Mouse (Mus musculus): ENCODE measurements around the gene Bola2. TPM values are rescaled to one million over a fixed set of nuclear protein-coding genes. Genes with fewer than 3 reads are reported as not detected.
A peak's percentile ranks its signal among the peaks of the same experiment; 100 is the strongest.
"Not testable (repeated sequence)": the region's sequence is repeated elsewhere in the genome, so short reads cannot be mapped to it uniquely, and the experiment has no call there.

Bola2 gene
- total RNA-seq, 2 experiments from 2014 or later, result 85.8 to 109 TPM

DNA sequence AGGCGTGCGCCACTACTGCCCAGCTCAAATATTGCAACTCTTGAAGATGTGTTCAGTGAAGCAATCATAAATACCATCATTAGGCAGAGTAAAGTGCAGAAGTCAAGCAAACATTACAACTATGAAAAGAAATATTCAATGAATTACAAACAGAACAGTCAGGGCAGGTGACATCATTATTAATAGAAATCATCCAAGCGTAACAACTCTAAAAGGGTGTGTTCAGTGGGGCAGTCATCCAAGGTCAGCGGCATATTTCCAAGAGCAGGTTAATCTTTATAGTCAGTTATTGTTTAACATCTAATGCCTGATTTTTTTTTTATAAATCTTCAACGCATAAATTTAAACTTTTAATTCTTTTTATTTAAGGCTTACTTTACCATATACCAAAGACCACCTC lies 14.0 kb upstream of the Bola2 start:
- intact Hi-C loops (cut with DNase I), result no loop called here
- no peak for DNase-seq (ENCODE audit: low spot score in 2 of 2)

DNA sequence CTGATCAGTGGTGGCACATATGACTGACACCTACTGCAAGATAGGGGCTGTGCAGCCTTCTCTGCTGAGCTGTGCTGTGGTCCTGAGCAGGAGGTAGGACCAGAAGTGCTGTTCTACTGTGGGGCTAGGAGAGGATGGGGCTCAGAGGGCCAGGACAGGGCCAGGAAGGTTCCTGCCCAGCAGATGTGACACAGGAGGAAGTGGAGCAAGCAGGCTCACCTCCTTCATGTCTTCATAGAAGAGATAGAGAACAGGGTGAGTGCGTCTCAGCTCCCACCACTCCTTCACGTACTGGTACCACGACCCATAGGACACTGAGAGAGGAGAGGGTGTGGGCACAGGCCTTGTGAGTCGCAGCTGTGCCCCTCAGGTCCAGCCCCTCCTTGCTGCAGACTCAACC lies 7.0 kb upstream of the Bola2 start:
- DNase-seq (ENCODE audit: low spot score in 2 of 2); intact Hi-C loops (cut with DNase I): not testable (repeated sequence)

GRCm38 (mm10) chr7:126689021-126689420 lies 6.2 kb upstream of the Bola2 start:
- no peak for DNase-seq (ENCODE audit: low spot score in 2 of 2)
- intact Hi-C loops (cut with DNase I), result no loop called here

GRCm38 (mm10) chr7:126690737-126691136 lies 4.5 kb upstream of the Bola2 start:
- intact Hi-C loops (cut with DNase I), result no loop called here

GRCm38 (mm10) chr7:126691676-126692075 lies 3.5 kb upstream of the Bola2 start:
- intact Hi-C loops (cut with DNase I), result no loop called here
- DNase-seq (ENCODE audit: low spot score in 2 of 2), result no peak

More at GRCm38 (mm10) chr7:126690737-126691136, 4.5 kb upstream of the Bola2 start:
- DNase-seq (ENCODE audit: low spot score in 2 of 2), result no peak

DNA sequence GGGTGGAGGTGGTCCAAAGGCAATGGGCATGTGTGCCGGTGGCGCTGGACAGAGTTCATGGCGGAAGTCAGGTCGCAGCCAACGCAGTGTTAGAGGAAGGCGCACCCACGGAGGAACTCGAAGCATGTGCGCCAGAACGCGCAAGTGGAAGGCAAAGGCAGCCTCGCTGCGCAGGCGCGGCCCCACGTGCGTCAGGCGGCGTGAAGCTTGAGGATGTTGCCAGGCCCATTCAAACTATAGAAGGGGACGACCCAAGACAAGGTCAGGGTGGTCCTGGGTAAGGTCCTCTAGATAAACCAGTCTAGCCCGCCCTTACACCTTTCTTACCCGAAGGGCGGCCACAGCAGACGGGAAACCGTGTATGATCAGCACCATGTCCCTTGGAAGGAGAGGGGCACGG lies 2.8 kb upstream of the Bola2 start:
- no peak for DNase-seq (ENCODE audit: low spot score in 2 of 2)

DNA sequence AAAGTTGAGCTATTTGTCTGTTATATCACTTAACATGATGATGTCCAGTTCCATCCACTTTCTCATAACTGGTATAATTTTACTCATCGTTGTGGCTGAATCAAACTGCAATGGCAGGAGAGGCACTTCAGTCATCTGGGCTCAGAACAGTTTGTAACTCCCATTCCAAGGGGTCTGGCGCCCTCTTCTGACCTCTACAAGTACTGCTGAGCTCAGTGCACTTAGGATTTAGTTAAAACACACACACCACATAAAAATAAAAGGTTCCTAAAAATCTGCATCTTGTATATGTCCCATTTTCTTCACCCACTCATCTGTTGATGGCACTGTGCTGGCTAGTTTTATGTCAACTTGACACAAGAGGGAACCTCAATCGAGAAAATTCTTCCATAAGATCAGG lies 1.9 kb upstream of the Bola2 start:
- DNase-seq (ENCODE audit: low spot score in 2 of 2), result peak; percentile 60 to 75
- intact Hi-C loops (cut with DNase I), result no loop called here

More for the DNA sequence above, 2.8 kb upstream of the Bola2 start:
- intact Hi-C loops (cut with DNase I), result no loop called here

DNA sequence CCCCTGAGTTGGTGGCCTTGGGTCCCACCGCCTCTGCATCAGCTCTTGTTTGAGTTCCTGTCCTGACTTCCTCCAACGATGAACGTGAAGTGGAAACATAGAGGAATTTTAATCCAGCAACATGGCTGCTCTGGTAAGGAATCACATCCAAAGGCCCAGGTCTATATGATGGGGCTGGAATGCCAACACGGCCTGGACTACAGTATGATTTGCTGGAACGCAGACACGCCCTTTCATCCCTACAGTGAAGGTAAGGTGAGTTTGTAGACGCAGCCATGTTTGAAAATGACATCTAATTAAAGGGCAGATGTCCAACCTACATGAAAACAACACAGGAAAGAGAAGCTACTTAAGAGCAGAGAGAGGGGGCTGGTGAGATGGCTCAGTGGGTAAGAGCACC lies 1.4 kb upstream of the Bola2 start:
- intact Hi-C loops (cut with DNase I), result loop anchor here (2.0 kb wide), 1 partner anchor 45 kb away; the partner anchor contains the start of gene Sgf29
- no peak for DNase-seq (ENCODE audit: low spot score in 2 of 2)

DNA sequence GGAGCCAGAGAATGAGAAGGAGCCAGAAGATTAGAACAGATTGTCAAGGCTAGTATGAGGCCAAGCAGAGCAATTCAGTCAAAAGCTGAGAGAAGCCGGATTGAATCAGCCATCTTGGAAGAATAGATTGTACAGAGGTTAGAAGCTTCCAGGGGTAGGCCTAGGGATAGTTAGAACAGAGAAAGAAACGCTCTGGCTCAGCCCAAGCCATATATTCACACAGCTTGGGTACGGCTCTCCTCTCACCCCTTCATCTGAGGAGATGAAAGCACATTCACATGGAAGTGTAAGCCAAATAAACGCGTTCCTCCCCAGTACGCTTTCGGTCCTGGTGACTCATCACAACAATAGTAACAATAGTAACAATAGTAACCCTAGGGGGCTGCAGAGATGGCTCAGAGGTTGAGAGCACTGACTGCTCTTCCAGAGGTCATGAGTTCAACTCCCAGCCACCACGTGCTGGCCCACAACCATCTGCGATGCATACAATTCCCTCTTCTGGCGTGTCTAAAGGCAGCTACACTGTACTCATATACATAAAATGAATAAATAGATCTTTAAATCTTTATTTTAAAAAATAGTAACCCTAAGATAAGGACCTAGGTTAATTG lies 655 bp upstream of the Bola2 start:
- intact Hi-C loops (cut with DNase I), result loop anchor here (2.0 to 5.0 kb wide), 2 partner anchors 46 to 112 kb away; partner anchors contain the start of genes Apobr and Sgf29
- DNase-seq (ENCODE audit: low spot score in 2 of 2), result no peak

DNA sequence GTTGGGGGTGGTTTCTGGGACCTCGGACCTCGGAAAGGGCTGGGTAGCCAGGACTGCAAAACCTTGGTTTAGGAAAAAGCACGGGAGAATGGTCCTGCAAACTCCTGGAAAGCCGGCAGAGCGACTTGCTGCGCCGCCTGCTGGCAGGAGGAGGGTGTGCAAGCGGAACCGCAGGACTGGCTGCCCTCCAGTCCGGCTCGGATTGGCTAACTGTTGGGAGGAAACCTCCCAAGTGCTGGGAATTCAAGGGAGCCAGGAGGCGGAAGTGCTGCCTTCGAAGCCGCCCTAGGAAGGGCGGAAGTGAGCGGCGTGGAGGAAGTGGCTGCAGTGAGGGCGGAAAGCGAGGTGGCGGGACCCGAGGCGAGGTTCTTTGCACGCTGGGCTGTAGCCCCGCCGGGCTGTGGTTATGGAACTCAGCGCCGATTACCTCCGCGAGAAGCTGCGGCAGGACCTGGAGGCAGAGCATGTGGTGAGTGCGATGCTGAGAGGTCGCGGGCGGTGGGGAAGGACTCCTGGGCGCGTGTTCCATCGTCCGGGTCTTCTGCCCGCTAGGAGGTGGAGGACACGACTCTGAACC lies 518 bp downstream of the Bola2 start, which contains the start of gene Slx1b:
TSS of gene Slx1b (minus strand) at position 154 of the 577 bp plus-strand sequence.
- DNase-seq (ENCODE audit: low spot score in 2 of 2), result peak; percentile 95
- intact Hi-C loops (cut with DNase I), result loop anchor here (2.0 to 5.0 kb wide), 2 partner anchors 47 to 113 kb away; partner anchors contain the start of genes Apobr and Sgf29

DNA sequence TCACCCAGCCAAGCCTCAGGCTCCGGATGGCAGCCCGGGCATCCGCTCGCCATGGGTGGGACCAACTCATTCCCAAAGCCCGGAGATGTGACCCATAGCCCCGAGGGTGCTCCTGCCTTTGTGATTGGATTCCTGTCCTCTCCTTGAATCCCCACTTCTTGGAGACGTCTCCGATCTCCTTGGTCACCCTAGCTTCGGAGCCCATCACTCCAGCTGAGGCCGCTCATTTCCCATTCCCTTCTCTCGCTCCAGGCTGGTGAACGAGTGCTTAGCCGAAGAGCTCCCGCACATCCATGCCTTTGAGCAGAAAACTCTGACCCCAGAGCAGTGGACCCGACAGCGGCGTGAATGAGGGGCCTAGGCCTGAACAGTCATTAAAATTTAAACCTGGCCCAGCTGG lies 1.1 kb downstream of the Bola2 start:
- DNase-seq (ENCODE audit: low spot score in 2 of 2), result no peak
- intact Hi-C loops (cut with DNase I), result loop anchor here (5.0 kb wide), 1 partner anchor 114 kb away; the partner anchor contains the start of gene Apobr

- DNase-seq (ENCODE audit: low spot score in 2 of 2), result no peak
- intact Hi-C loops (cut with DNase I), result loop anchor here (5.0 kb wide), 1 partner anchor 115 kb away; the partner anchor contains the start of gene Apobr
Measured at GRCm38 (mm10) chr7:126696886-126697285, 1.7 kb downstream of the Bola2 start.

DNA sequence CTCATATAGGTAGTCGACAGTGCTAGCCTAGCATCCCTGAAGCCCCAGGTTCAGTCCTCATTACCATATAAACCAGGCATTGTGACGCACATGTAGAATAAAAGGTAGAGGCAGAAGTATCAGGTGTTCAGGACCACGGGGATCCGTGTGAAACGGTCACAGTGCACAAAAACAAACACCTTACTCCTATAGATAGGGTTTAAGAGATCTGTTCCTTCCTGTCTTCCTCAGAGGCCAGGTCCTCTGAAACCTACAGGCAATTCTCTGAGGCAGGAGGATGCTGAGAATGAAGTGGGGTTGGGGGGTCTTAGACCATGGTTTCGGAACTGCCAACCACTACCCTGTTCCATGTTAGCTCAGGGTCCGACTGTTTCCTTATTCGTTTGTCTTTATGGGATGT lies 2.6 kb downstream of the Bola2 start:
- intact Hi-C loops (cut with DNase I), result loop anchor here (5.0 kb wide), 1 partner anchor 116 kb away; the partner anchor contains the start of gene Apobr
- DNase-seq (ENCODE audit: low spot score in 2 of 2), result no peak

DNA sequence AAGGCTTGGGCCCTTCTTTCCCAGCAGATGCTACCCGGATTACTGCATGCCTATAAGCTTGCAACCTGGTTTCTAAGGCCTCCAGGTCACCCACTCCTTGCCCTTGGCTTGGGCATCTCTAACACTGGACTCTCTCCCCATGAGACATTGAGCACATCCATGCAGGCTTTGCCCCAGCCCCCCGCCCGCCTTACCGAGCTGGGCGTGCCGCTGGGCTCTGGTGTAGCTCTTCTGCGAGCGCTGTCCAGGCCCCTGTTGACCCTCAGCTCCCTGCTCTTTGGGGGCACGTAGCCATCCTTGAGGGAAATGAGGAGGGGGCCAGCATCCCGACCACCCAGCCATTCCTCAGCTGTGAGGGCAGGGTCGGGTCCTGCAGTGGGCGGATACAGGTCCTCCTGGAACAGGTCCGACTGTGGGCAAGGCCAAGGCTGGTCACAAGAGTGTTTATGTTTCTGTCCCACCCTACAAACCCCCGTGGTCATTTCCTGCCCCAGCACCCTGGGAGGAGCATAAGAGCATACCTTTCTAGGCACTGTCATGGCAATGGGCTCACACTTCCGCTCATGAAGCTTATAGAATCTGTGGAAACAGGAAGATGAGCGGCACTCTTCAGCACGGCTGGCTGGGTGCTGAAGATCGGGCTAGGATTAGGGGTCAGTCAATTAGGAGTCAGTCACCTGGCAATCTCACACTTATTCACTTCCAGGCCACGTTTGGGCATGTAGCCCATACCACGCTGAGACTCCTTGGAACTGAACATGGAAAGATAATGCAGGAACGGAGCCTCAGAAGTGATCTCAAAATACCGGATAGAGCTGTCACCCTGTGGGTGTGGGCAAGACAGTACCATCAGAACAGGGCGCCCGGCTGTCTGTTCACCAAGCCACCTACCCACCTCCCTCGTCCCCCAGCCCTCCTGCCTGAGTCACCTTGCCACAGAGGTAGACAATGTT lies 5.1 kb downstream of the Bola2 start:
- intact Hi-C loops (cut with DNase I), result loop anchor here (5.0 kb wide), 3 partner anchors 62 to 97 kb away; partner anchors contain the start of genes Fam57b and Ypel3
- no peak for DNase-seq (ENCODE audit: low spot score in 2 of 2)

DNA sequence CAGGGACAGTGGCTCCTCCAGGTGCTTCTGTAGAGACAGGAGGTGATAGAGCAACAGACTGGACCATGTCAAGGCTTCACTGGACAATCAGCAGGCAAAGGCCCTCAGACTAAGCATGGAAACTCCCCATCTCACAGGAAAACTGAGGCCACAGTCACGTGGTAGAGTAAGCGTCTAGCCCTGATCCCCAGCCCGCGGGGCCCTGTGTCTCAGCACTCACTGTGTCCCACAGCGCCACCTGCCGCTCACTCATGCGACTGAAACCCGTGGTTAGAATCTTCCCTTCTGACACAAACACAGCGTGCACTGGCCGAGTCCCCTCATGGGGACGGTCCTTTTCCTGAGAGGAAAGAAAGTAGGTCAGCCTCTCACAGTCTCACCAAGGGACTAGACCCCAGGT lies 5.9 kb downstream of the Bola2 start:
- intact Hi-C loops (cut with DNase I), result loop anchor here (5.0 kb wide), 3 partner anchors 61 to 96 kb away; partner anchors contain the start of genes Fam57b and Ypel3
- peak; percentile 89 to 93 for DNase-seq (ENCODE audit: low spot score in 2 of 2)

GRCm38 (mm10) chr7:126701559-126702357 lies 6.6 kb downstream of the Bola2 start:
- intact Hi-C loops (cut with DNase I), result loop anchor here (5.0 kb wide), 3 partner anchors 61 to 96 kb away; partner anchors contain the start of genes Fam57b and Ypel3
- no peak for DNase-seq (ENCODE audit: low spot score in 2 of 2)

GRCm38 (mm10) chr7:126702358-126702757 lies 7.2 kb downstream of the Bola2 start:
- intact Hi-C loops (cut with DNase I), result loop anchor here (5.0 kb wide), 3 partner anchors 60 to 95 kb away; partner anchors contain the start of genes Fam57b and Ypel3
- no peak for DNase-seq (ENCODE audit: low spot score in 2 of 2)

GRCm38 (mm10) chr7:126702861-126703756 lies 7.9 kb downstream of the Bola2 start:
- intact Hi-C loops (cut with DNase I), result loop anchor here (5.0 kb wide), 3 partner anchors 59 to 94 kb away; partner anchors contain the start of genes Fam57b and Ypel3
- DNase-seq (ENCODE audit: low spot score in 2 of 2), result no peak

Measured in left cerebral cortex, postnatal 36 days (tissue).